Mouse (Mus musculus): ENCODE data around the gene Prl2c1.
"Not testable (repeated sequence)": the region's sequence is repeated elsewhere in the genome, so short reads cannot be mapped to it uniquely, and the experiment has no call there.

Prl2c1 gene

GRCm38 (mm10) chr13:27849042-27849441 is at the start of gene Prl2c1:
TSS of gene Prl2c1 (plus strand) at chr13:27849342.
- DNase-seq = no peak

GRCm38 (mm10) chr13:27801354-27801753 is 47.8 kb upstream of the Prl2c1 start, which contains the start of gene Prl2a1:
TSS of gene Prl2a1 (plus strand) at chr13:27801654.
- no peak for DNase-seq

GRCm38 (mm10) chr13:27802765-27803164 is 46.4 kb upstream of the Prl2c1 start:
- DNase-seq = no peak

GRCm38 (mm10) chr13:27904236-27904635 is 55.1 kb downstream of the Prl2c1 start:
- not testable (repeated sequence) for DNase-seq
